Mouse (Mus musculus): ENCODE results near the gene App. TPM values are rescaled to one million over a fixed set of nuclear protein-coding genes. Genes with fewer than 3 reads are reported as not detected.

The App gene
- total RNA-seq, 2 experiments from 2014 or later: 33.4 to 50.9 TPM

DNA sequence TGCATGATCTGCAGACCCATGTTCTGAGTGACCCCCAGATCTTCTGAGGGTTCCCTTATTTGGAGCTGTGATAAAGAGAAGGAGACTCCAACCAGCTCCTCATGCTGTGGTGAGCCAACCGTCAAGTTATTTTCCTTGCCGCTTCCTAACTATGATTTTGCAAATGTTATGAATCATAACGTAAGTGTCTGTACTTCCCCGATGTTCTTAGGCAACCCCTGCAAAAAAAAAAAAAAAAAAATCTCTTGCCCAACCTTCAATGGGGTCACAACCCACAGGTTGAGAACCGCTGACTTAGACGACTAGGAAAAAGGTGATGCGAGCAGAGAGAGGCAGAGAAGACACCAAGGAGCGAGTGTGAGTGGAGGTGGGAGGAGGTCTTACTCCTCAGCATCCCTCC, 21.1 kb downstream of the App start:
- no peak for ATAC-seq (replicated peaks; ENCODE audit: low FRiP score, poor library complexity, severe bottlenecking)

DNA sequence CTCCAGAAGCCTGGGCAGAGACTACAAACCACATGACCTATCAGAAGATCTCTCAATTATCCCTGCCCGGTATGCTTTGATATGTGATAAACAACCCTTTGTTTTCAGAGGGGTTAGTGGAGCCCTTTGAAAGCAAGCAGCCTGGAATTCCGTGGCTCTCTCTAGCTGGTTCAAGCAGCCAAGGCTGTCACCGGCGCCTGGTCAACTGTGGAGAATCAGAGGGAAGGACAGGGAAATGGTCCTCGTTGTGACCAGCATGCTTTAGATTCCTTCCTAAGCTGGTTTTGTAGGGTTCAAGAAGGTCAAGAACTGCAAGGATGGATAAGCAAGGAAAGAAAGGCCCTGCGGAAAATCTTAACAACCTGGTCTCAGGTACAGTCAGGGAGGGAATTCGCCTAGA, 21.9 kb downstream of the App start:
- ATAC-seq (replicated peaks; ENCODE audit: low FRiP score, poor library complexity, severe bottlenecking): no peak

DNA sequence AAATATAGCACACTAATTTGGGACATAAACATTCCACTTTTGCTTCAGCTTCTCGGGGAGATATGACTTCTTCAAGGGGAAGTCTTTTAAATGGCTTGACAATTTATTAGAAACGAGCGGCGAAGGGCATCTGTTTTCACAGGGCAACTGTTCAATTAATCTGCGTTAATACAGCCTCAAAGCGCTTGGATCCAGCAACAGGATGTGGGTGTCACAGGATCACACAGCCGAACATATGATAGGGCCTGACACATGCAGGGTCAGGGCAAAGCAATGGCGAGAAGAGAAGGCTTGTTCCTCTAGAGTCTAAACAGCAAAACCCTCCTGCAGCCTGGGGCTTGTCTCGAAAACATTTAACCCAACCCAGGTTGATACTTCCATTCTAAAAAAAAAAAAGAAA, 22.7 kb downstream of the App start:
- no peak for ATAC-seq (replicated peaks; ENCODE audit: low FRiP score, poor library complexity, severe bottlenecking)

DNA sequence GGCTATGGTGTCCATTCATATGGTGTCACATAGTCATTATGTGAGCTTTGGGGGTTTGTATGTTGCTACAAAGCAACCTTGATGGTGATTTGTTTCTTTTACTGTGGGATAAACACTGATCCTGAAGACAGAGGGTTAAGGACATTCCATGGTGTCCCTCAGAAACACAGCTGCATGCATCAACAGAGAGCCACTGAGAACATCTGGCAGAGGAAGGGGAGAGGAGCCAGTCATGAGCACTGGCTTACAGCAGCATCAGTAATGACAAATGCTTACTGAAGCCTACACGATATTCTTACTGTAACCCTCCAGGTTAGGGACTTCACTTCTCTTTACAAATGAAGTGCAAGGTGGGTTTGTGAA, 24.1 kb downstream of the App start:
- ATAC-seq (replicated peaks; ENCODE audit: low FRiP score, poor library complexity, severe bottlenecking): no peak

DNA sequence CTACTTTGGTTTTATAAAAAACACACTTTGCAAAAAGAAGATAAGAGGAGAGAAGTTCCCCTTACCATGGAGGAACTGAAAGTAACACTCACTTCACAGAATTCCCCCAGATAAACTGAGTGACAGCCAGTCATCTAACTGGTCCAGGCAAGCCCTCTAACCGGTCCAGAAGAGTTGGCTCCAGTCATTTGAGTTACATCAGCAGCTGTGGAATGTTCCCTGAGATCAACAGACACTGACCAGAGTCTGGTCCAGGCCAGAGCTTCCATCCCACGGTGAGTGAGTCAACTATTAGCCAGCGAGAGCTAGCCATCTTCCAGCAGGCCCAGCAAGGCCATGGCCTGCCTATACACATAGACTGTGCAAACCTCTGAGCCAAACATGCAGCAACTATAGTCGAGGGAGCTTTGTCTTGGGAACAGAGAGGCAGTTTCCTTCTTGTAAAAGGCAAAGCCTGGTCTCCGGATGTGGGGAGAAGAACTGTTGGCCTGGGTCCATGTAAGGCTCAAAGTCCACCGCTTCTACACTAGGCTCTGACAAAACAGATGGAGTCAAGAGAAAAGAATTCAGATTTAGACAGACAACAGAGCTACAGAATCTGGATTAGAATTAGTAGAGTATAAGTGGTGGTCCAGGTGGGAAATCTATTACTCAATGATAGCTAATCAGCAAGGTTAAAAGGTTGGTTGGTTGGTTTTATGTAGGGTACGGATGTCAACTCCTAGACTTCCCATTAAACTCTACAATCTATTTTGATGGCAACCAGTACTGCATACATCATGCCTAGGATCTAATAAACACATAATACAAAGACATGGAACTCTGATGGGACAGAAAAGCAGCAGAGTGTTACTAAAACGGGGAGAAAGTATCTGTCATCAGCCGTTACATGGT, 24.7 kb downstream of the App start:
- ATAC-seq (replicated peaks; ENCODE audit: low FRiP score, poor library complexity, severe bottlenecking): no peak

DNA sequence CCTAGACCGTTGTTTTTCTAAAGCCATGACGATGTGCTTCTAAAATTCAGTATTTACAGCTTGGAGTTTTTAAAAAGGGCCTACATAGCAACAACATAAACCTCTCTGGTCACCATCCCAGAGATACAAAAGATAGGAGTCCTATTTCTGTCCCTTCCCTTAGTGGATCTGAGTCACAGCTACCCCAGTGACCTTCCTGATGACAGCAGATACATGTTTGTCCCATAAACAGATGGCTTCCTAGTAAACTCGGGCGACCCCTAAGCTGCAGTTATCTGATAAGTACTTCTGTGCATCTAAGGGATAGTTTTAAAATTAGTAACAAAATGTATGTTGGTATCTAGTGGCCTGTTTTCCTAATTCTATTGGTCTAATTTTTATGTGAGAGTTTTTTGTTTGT, 26.1 kb downstream of the App start:
- no peak for ATAC-seq (replicated peaks; ENCODE audit: low FRiP score, poor library complexity, severe bottlenecking)

DNA sequence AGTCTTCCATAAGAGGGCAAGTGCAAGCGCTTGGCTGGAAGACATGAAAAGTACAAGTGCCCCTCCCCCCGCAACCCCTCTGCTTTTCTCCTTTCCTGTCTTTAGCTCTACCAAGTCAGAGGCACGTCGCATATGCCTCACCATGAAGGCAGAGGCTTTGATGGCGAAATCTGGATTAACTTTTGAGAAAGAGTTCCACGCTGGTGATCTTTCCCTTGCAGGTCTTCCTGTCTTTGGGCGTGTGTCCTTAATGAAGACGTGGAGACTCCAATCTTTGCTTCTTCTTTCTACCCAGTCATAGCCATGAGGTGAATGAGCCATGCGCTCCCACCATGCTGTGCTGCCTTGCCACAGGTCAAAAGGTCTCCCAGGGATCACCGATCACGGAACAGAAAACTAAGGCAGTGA, 27.8 kb downstream of the App start:
- no peak for ATAC-seq (replicated peaks; ENCODE audit: low FRiP score, poor library complexity, severe bottlenecking)

DNA sequence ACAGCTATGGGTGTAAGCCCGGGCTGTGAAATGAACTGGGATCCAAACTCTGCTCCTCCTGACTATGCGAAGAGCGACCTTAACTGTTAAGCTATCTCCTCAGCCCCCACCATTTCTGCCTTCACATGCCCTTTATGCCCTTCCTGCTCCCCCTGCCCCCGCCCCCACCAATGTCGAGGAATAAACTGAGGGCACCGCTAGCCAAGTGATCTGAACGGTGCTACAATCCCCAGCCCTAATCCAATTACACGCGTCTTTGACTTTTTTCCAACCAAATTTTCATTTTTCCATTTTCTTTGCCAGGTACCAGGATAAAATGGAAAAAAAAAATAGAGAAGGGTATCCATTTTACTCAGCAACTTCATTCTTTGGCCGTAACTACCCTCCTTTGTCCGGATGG, 28.2 kb downstream of the App start:
- no peak for ATAC-seq (replicated peaks; ENCODE audit: low FRiP score, poor library complexity, severe bottlenecking)

DNA sequence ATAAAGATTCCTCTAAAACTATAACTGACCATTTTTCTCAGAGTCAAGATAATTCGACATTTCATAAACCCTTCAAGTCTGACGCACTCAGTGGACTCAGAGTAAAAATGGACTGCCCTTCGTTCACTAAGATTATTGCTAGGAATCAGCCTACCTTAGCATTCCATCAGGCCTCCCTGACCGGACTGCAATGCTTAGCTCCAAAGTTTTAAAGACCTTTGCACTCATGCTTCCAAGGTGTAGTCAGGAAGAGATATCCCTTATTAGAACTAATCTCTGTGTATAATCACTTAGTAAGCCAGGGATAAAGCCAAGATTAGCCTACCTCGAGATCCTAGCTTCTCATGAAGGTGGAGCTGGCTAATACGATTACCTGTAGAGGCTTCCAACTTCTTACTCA, 29.2 kb downstream of the App start:
- ATAC-seq (replicated peaks; ENCODE audit: low FRiP score, poor library complexity, severe bottlenecking): no peak

DNA sequence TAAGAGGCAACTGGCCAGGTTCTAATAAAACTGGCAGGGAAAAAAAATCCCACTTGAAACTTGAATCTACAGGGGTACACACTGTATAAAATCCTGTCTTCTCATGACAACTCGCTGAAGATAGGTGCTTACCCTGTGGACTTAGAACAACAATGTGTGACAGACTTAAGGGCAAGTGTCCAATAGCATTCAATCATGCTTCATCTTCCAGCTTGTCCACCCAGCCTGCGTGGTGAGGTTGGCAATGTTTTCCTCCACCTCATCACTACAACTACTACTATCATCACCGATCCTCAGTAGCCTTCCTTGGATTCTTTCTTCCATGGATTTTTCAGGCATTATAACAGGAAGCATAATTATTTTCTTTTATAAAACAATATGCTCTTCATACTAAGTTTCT, 29.7 kb downstream of the App start:
- no peak for ATAC-seq (replicated peaks; ENCODE audit: low FRiP score, poor library complexity, severe bottlenecking)

DNA sequence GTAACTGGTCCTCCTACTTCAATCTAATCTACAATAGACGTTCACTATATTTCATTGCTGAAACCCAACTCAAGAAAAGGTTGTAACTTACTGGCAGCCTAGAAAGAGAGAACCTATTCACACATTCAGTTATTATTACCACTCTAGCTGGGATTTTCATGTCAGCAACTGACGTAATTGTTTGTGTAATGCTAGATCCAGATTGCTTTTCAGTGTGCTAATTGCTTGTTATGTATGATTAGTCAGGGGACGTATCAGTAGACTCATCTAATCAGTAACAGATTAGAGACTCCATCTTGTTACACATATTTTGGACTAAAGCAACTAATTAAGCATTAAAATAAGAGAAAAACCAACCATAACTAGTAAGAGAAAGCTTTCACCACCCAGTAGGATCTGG, 30.4 kb downstream of the App start:
- no peak for ATAC-seq (replicated peaks; ENCODE audit: low FRiP score, poor library complexity, severe bottlenecking)

DNA sequence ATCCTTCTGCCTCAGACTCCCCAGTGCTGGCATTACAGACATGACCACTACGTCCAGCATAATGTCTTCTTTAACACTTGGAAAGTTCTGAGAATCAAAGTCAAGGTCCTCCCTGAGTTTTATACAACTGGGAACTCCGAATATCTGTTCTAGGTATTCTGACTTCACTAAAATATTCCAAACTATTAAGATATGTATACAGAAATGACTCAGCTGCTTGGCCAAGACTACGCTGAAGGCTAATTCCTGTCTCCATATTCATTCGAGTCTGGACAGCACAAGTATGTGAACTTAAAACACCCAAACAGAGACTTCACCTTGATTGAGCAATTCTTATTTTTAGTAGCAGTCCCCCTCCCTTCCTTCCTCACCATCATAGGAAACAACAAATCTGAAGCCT, 32.2 kb downstream of the App start:
- no peak for ATAC-seq (replicated peaks; ENCODE audit: low FRiP score, poor library complexity, severe bottlenecking)

DNA sequence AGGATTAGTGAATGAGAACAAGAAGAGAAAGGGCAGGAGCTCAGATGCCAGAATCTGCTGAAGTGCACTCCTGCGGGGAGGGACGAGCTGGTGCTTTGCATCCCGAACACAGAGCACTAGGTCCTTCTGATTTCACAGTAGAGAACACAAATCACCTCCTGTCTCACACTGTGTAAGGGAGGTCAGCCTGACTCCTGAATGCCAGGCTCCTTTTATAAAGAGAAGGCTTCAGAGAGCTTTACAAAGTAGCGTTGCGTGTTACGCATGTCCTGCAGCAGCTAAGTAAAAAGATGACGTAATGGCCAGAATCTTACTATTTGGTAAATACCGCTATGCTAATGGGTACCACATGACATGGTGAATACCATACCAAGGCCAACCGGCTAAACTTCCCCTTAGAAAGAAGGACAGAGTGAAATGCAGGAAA, 34.4 kb downstream of the App start:
- ATAC-seq (replicated peaks; ENCODE audit: low FRiP score, poor library complexity, severe bottlenecking): no peak

DNA sequence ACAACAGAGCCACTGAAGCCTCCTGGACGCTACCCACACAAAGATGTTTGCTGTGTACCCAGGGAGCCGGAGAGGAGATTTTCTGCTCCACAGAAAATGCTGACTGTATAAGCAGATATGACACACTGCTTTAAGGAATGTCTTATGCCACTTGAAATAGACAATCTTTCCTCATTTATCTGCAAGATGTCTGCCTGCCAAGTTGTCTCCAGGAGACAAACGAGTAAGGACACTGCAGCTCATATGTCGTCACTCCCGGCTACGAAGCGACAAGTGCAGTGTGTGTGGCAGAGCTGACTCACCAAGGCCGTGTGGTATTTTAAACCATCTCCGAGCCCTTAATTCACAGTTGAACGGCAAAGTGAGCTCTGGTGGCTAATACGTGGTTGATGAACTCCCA, 36.2 kb downstream of the App start:
- ATAC-seq (replicated peaks; ENCODE audit: low FRiP score, poor library complexity, severe bottlenecking): no peak

DNA sequence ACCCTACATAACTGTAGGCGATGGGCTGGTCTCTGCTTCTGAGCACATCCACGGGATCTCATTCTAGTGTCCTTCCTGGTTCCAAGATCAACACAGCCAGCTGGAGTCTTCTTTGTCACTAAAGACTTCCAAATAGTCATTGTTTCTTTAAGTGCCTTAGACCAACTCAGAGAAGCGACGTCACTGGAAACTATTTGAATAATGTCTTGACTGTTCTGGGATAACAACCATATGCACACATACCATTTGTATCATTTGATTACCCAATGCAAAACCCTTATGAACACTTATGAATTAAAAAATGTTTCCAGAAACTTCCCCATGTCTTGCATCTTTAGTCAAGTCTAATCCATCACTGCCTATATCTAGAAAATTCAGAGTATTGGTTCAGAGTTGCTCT, 37.5 kb downstream of the App start:
- no peak for ATAC-seq (replicated peaks; ENCODE audit: low FRiP score, poor library complexity, severe bottlenecking)

DNA sequence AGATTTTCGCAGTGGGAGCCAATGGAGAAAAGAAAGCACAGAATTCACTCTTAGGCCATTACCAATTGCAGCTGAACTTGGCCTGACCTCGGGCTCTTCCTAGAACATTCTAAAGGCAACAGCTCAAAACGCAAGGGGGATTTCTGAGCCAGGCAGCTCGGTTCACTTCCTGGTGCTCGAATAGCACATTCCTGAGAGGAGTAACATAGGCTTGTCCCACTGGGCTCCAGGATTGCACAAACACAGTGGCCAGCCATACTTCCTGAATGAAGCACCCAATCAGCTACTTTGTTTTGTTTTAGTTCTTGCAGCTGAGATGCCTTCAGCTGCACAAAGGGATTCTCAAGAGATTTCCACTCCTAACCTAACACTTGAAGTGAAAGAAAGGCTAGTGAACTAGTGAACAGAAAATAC, 40.1 kb downstream of the App start:
- ATAC-seq (replicated peaks; ENCODE audit: low FRiP score, poor library complexity, severe bottlenecking): no peak

DNA sequence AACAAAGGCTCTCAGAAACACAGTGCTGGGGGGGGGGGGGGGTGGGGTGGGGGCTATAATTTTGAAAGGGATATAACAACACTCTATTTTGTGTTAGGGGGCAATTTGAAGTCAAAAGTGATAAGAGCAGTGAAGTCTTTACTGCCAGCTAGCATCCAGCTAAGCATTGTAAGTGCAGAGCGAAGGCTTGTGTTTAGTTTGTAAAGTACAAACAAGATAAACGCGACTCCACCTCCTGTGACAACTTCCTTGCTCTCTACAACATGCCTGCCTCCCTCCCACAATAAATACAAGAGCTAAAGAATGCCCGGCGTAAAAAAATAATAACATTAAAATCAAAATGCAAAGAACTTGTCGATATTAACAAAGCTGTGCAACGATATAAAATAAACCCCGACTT, 40.5 kb downstream of the App start:
- no peak for ATAC-seq (replicated peaks; ENCODE audit: low FRiP score, poor library complexity, severe bottlenecking)

DNA sequence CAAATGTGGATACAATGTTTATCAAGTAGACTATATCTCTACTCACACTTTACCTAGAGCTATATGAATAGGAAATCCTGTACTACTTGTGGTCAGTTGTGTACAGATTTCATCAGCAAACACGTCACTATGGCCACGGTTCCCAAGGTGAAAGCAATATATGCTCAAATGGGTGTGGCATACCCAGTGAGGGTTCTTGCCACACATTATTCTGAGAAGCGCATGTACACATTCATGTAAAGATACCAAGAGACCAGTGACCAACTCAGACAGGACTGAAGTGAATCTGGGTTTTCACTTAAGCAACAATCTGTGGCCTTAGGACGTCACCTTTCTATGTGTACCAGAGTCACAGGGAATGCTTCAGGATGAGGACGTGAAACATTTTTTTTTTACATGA, 41.4 kb downstream of the App start:
- ATAC-seq (replicated peaks; ENCODE audit: low FRiP score, poor library complexity, severe bottlenecking): no peak

DNA sequence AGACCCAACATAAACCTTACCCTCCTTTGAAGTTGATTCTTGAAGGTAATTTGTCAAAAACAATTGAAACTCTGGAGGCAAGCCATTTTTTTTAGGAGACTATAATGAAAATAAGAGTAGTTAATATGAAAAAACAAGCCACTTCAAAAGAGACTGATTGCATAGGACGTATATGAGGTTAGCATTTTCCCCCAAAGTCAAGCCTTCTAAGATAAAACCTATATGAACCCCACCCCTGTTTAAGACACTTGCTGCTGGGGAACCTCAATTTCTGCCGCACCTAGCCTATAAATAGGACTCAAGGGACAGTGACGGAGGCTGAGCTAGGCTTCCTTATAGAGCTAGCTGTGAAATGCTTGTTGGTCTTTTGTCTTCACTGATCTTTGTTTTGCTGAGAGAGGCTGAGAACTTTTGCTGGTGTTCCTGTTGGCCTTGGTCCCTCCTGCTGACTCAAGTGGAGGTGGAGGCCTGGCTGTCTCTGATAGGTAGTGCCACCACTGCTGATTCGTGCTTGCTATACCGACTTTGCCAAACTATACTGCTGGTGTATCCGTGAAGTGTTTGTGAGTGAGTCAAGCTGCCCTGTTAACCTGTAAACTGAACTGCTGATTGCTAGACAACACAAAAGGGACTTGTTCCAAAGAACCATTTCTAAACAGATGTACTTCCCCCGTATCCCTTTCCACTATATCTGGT, 42.6 kb downstream of the App start:
- no peak for ATAC-seq (replicated peaks; ENCODE audit: low FRiP score, poor library complexity, severe bottlenecking)

DNA sequence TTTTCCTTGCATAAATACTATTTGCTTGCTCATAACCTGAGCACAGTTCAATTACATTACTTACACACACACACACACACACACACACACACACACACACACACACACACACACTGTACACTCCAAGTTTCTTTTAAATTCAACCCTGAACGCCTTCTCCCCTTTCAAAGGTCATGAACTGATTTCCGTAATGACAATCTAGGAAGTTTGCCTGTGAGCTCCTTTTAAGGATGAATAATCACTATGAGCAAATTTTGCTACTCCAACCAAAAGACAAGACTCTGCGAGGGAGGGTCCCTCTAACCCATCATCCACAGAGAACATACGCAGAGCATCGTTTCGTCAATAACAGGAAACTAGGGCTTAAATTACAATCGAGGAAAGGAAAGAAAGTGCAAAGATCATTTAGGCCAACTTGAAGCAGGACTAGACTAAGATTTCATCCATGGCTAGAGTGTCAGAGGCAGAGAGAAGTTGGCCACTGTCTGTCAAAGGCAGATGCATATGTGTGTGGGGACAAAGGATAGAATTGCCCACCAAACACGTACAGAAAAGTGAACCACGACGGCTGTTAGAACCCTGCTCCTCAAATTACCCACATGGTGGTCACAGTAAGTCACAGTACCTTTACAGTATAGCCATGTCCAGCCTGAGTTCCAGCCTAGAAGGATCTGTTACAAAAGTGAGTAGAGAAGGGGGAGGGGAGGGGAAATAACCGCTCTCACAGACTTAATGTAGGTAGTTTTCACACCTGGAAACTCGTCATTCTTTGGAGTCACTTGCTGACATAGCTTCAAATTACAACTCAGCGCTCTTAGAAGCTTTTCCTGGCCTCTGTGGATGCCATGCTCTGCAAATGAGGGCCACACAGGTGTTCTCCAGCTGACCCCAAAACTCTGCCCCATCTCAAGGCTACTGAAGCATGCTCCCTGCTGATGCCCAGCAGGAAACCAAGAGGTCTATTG, 44.6 kb downstream of the App start:
- ATAC-seq (replicated peaks; ENCODE audit: low FRiP score, poor library complexity, severe bottlenecking): no peak

DNA sequence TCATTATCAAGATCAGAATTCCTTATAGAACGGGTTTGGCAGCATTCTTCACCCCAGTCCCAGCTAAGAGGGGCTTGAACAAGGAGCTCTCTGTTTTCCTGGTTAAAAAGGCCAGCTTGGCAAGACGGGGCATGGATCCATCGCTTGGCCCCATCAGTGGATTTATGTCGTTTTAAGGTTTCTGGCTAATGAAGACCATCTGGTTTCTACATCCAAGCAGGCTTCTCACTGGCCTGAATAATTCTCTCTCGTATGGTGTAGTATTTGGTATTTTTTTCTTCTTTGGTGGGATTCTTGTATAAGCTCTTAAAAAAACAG, 45.3 kb downstream of the App start:
- no peak for ATAC-seq (replicated peaks; ENCODE audit: low FRiP score, poor library complexity, severe bottlenecking)
